Mouse (Mus musculus) embryonic facial prominence, embryonic 11.5 days (tissue): Measurements from ENCODE around the gene Eif4enif1. TPM values are rescaled to one million over a fixed set of nuclear protein-coding genes. Genes with fewer than 3 reads are reported as not detected.
"Not testable (repeated sequence)": the region's sequence is repeated elsewhere in the genome, so short reads cannot be mapped to it uniquely, and the experiment has no call there.

Experiments used
- ATAC-seq: fragments of 200-750 bp; cut with Nextera tagmentation; replicated peaks from 2 replicates; pipeline ENCODE4 v1.8.0; 2017; ENCODE audit warnings: low read depth; ENCODE audit not compliant: insufficient number of reproducible peaks, low FRiP score, low TSS enrichment
- DNase-seq: peaks from one replicate; pipeline ENCODE4 v3.0.0-alpha.2; 2015; ENCODE audit warnings: low spot score
- H3K27ac ChIP-seq: fragments of 300-500 bp; sonication (generic); replicated peaks from 2 replicates; pipeline ENCODE4 v1.5.1; 2014; ENCODE audit warnings: mild to moderate bottlenecking, low read depth, low read length, control low read depth
- H3K27me3 ChIP-seq: fragments of 300-500 bp; sonication (generic); 2 replicates; pipeline ENCODE4 v1.6.1; 2014; ENCODE audit warnings: mild to moderate bottlenecking, low read length, moderate library complexity, mixed read lengths; ENCODE audit not compliant: control insufficient read depth, insufficient read depth
- H3K36me3 ChIP-seq: fragments of 300-500 bp; sonication (generic); replicated peaks from 2 replicates; pipeline ENCODE4 v1.6.1; 2014; ENCODE audit warnings: low read depth, mild to moderate bottlenecking, low read length, moderate library complexity, mixed read lengths; ENCODE audit not compliant: control insufficient read depth, insufficient read depth
- H3K4me1 ChIP-seq: fragments of 300-500 bp; sonication (generic); 2 replicates; pipeline ENCODE4 v1.6.1; 2014; ENCODE audit warnings: low read length, mixed read lengths; ENCODE audit not compliant: control insufficient read depth, insufficient read depth
- H3K4me2 ChIP-seq: fragments of 300-500 bp; sonication (generic); 2 replicates; pipeline ENCODE4 v1.6.1; 2014; ENCODE audit warnings: low read depth, mild to moderate bottlenecking, control low read depth, low read length, moderate library complexity
- H3K4me3 ChIP-seq: fragments of 300-500 bp; sonication (generic); 2 replicates; pipeline ENCODE4 v1.5.1; 2014; ENCODE audit warnings: low read depth, low read length, control low read depth
- H3K9ac ChIP-seq: fragments of 300-500 bp; sonication (generic); replicated peaks from 2 replicates; pipeline ENCODE4 v1.6.1; 2014; ENCODE audit warnings: mild to moderate bottlenecking, control low read depth, low read length
- H3K9me3 ChIP-seq: fragments of 300-500 bp; sonication (generic); replicated peaks from 2 replicates; pipeline ENCODE4 v1.6.1; 2016; ENCODE audit warnings: mild to moderate bottlenecking, low read length, inconsistent platforms, mixed read lengths; ENCODE audit not compliant: control insufficient read depth
- WGBS: fragments of 180-500 bp; shearing (Covaris S2); extraction: QIAGEN DNeasy Blood & Tissue Kit; methylation state at CpG from one replicate; pipeline ENCODE4 v1.1.7; 2014; 5-methylcytosine and 5-hydroxymethylcytosine counted together
- polyA plus RNA-seq: library from polyadenylated mRNA; unstranded; fragments of >200 nt; fragmentation: Nextera tagmentation; extraction: Ambion mirVana; gene quantifications from 2 replicates; pipeline ENCODE4 v1.2.1, GENCODE M21; 2014

Gene Eif4enif1
- polyA plus RNA-seq, 1 experiment from 2014 or later, result 61.8 TPM

DNA sequence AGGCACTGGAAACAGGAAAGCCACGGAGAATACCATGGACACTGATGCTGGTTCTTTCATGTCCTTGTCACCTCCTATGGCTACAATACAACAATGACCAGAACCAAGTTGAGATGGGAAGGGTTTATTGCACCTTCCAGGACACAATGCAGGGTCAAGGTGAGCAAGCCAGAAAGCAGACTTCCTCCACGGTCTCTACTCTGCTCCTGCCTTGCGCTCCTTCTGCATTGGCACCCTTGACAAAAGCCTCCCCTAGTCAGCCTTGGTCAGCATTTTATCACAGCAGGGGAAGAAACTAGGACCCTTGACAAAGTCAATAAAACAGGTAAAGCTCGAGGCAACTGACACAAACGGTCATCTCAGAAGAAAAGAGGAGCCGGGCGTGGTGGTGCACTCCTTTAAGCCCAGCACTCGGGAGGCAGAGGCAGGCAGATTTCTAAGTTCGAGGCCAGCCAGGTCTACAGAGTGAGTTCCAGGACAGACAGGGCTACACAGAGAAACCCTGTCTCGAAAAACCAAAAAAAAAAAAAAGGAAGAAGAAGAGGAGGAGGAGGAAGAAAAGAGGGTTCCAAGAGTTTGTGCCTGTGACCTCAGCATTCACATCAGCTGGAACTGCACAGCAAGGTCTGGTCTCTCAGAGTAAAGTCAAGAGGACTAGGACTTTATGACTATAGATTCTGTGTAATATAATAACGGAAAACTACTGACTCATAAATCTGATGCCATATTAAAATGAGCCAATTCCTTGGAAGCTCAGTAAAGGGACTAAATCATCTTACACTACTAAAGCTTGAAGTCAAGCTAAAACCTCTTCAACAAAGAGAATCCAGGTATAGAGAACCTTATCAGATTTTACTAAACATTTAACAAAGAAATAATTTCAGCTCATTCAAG, 28.5 kb upstream of the Eif4enif1 start:
- not testable (repeated sequence) for H3K4me1 ChIP-seq, H3K4me3 ChIP-seq, H3K4me2 ChIP-seq, H3K27me3 ChIP-seq, H3K9me3 ChIP-seq, H3K9ac ChIP-seq, DNase-seq, H3K27ac ChIP-seq, H3K36me3 ChIP-seq
- peak; percentile 60; the same call in 1 of the 2 replicates for ATAC-seq
- WGBS, result 87% methylated on average over 11 of the region's 11 CpGs

DNA sequence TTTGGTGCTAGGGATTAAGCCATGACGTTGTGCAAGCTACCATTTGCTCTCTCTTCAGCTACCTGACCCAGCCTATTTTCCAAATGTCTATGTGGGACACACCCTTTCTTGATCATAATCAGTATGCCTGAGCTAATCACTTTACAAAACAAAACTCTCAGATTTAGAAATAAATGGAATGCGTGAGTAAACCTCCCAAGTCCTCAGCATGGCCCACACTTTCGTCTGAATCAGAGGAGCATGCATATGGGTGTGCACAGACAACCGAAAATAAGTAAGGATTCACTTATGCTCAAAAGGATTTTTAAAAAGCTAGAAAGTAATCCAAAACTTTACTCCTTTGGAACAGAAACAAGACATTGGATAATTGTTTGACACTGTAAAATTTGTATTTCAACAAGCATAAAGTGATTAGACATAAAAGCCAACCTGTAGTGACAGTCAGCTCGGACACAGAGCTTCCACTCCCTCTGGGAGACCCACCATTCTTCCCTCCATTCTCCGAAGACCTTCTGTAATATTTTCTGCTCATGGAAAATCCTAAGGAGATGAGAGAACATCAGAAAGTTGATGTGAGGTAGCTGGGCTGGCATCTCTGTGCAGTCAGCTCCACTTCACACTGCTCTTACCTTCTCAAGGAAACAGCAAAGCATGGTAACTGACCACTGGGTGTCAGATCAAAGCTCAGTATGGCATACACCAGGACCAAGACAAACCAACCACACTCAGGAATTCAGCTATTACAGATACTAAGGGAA, 23.0 kb upstream of the Eif4enif1 start:
- not testable (repeated sequence) for ATAC-seq, H3K36me3 ChIP-seq, H3K27ac ChIP-seq, H3K4me3 ChIP-seq, DNase-seq, H3K9me3 ChIP-seq, H3K4me1 ChIP-seq, H3K4me2 ChIP-seq, H3K9ac ChIP-seq, H3K27me3 ChIP-seq
- WGBS, result 85% methylated on average over 6 of the region's 6 CpGs

DNA sequence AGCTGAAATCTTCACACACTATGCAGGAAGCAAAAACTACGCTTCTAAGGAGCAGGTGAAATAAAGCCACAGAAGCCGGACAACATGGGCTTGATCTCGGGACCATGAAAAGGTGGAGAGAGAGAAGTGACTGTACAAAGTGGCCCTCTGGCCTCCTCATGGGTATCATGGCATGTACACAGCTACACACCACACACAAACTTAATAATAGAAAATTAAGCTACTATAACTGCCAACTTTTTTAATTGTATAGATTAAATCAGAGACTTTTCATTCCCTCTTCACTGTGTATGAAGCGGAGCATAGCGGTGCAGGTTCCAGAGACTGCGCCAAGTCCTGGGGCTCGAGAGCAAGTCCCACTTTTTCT, 22.5 kb upstream of the Eif4enif1 start:
- H3K4me1 ChIP-seq, H3K4me2 ChIP-seq, H3K4me3 ChIP-seq, H3K27me3 ChIP-seq, DNase-seq, ATAC-seq, H3K27ac ChIP-seq, H3K9me3 ChIP-seq, H3K9ac ChIP-seq, H3K36me3 ChIP-seq: not testable (repeated sequence)
- WGBS, result 90% methylated on average over 7 of the region's 7 CpGs

DNA sequence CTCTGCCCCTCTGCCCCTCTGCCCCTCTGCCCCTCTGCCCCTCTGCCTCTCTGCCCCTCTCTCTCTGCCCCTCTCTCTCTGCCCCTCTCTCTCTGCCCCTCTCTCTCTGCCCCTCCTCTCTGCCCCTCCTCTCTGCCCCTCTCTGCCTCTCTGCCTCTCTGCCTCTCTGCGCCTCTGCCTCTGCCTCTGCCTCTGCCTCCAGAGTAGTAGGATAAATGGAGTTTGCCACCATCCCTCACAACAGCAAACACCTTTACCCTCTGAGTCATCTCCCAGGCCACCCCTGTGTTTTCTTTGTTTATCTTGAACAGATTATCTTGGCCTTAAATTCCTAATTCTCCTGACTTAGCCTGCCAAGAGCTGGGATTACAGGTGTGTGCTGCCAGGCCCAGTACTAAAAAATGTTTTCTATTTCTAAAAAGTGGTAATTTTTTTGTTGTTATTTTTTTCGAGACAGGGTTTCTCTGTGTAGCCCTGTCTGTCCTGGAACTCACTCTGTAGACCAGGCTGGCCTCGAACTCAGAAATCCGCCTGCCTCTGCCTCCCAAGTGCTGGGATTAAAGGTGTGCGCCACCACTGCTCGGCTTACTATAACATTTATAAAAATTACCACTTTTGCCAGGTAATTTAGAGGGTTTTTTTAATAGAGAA, 21.6 kb upstream of the Eif4enif1 start:
- not testable (repeated sequence) for H3K9ac ChIP-seq, H3K27me3 ChIP-seq, H3K36me3 ChIP-seq, H3K4me2 ChIP-seq, DNase-seq, ATAC-seq, H3K9me3 ChIP-seq, H3K27ac ChIP-seq, H3K4me3 ChIP-seq, H3K4me1 ChIP-seq
- 77% methylated on average over 6 of the region's 6 CpGs for WGBS

GRCm38 (mm10) chr11:3181250-3181649, 20.9 kb upstream of the Eif4enif1 start:
- WGBS, result 59% methylated on average over 4 of the region's 4 CpGs
- not testable (repeated sequence) for DNase-seq

DNA sequence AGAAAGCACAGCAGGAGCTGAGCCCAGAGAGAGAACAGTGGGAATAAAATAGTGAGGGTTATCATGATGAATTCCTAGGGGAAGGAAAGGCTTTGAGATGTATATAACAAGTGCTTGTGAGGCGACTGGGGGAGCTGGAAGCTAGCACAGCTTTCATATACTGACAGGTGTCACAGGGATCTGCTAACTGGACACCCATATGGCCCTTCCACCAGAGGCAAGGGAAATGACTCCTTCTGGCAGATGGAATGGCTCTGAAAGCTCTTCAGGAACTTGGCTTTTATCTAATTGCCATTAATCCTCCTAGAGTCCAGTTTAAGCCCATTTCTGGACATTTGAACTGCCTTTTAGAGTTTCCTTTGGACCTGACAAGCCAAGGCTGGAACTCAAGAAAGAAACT, 20.2 kb upstream of the Eif4enif1 start:
- not testable (repeated sequence) for H3K4me3 ChIP-seq, H3K27me3 ChIP-seq, H3K27ac ChIP-seq, ATAC-seq, DNase-seq, H3K9ac ChIP-seq, H3K36me3 ChIP-seq, H3K9me3 ChIP-seq, H3K4me2 ChIP-seq, H3K4me1 ChIP-seq
- 58% methylated on average over 1 of the region's 1 CpGs for WGBS

More at GRCm38 (mm10) chr11:3181250-3181649, 20.9 kb upstream of the Eif4enif1 start:
- not testable (repeated sequence) for H3K4me2 ChIP-seq, H3K27me3 ChIP-seq, H3K36me3 ChIP-seq, H3K4me1 ChIP-seq, H3K9me3 ChIP-seq, ATAC-seq, H3K4me3 ChIP-seq, H3K9ac ChIP-seq, H3K27ac ChIP-seq

- not testable (repeated sequence) for H3K4me3 ChIP-seq
Measured at GRCm38 (mm10) chr11:3182707-3183106, 19.5 kb upstream of the Eif4enif1 start.

More at GRCm38 (mm10) chr11:3182707-3183106, 19.5 kb upstream of the Eif4enif1 start:
- not testable (repeated sequence) for H3K4me2 ChIP-seq, H3K9ac ChIP-seq, H3K27me3 ChIP-seq, H3K9me3 ChIP-seq, H3K36me3 ChIP-seq, ATAC-seq, DNase-seq, H3K27ac ChIP-seq, H3K4me1 ChIP-seq
- 100% methylated on average over 1 of the region's 1 CpGs for WGBS
